Mouse (Mus musculus): Measurements from ENCODE around the gene Zscan18. TPM values are rescaled to one million over a fixed set of nuclear protein-coding genes. Genes with fewer than 3 reads are reported as not detected.
A peak's percentile ranks its signal among the peaks of the same experiment; 100 is the strongest.
"Not testable (repeated sequence)": the region's sequence is repeated elsewhere in the genome, so short reads cannot be mapped to it uniquely, and the experiment has no call there.

The Zscan18 gene
- 0.48 and 0.75 TPM in 2 replicates for polyA plus RNA-seq (2015; fragmentation: Nextera tagmentation; extraction: Ambion mirVana)

DNA sequence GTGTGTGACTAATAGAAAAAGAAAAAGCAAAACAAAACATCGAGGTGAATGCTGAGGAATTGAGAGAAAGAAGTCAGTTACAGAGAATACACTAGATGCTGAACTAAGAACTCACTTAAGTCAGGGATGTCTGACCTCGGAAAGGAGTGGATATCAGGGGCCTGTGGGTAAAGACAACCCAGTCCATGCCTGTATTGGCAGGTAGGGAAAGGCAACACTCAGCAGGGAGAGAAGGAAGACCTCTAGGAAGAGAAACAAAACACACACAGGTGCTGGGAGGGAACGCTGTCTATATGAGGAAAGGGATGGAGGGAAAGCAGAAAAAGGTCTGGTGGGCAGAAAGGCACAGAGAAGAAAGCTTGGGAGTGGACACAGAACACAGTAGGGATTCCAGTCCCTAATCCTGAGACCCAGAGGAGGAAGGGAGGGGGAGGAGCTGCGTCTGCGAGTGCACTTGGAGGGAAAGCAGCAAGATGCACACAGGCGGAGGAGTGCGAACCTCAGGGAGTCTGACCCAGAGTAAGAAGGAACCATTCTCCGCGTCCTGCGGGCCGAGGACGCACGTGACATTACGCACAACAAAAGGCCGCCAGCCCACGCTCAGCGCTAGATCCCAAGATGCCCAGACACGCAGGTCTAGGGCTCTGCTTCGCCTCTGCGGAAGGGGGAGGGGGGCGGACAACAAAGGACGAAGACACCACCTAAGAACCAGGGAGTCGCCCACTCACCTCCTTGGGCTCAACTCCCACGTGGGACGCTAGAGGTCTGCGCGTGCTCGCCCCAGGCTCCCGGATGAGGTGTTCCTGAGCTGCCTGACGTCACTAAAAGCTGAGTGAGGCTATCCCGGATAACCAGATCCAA, at the start of gene Zscan18:
Gene Zscan18, minus strand, starts transcription at position 770 of the 861 bp plus-strand sequence.
- peaks cover 12% of the 10 kb centered on the region for H3K36me3 ChIP-seq
- ATAC-seq (ENCODE audit: low read depth) (peak; percentile 84), DNase-seq (peak; percentile 53)
- H3K9me3 ChIP-seq (replicated peaks): no peaks in the 10 kb centered on the region
- peak within 1 kb of the TSS; percentile 77 for H3K4me2 ChIP-seq
- H3K4me1 ChIP-seq (replicated peaks): peaks cover 13% of the 10 kb centered on the region
- H3K4me3 ChIP-seq (replicated peaks): peak within 1 kb of the TSS; percentile 52
- peak within 1 kb of the TSS; percentile 48 for H3K9ac ChIP-seq
- no peak within 1 kb of the TSS for H3K27ac ChIP-seq
- WGBS (ENCODE audit: insufficient replicate concordance): 5% methylated on average over 31 of the region's 31 CpGs
- H3K27me3 ChIP-seq: no peaks in the 10 kb centered on the region

DNA sequence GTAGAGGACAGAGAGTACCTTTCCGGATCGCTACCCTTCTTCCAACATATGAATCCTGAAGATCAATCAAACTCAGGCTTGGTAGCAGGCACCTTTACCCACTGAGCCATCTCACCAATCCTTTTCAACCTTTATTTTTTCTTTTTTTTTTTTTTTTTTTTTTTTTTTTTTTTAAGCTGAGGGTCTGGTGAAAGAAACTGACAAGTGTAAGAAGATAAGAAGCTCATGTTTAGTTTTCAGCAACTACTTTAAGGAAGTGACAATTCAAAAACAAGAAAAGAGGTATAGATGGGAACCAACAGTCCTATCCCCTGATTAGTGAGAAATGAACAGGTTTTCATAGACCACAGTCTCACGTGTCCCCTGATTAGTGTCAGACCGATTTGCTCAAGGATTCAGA, 32.3 kb upstream of the Zscan18 start:
- WGBS (ENCODE audit: insufficient replicate concordance): 67% methylated on average over 4 of the region's 4 CpGs
- H3K27me3 ChIP-seq: no peaks in the 10 kb centered on the region
- H3K36me3 ChIP-seq: peaks cover 43% of the 10 kb centered on the region
- ATAC-seq (ENCODE audit: low read depth) (no peak), DNase-seq (no peak)
- peak overlapping the region; percentile 88 for H3K4me2 ChIP-seq
- no peaks in the 10 kb centered on the region for H3K9me3 ChIP-seq (replicated peaks)
- H3K4me3 ChIP-seq (replicated peaks): peak overlapping the region; percentile 75
- H3K9ac ChIP-seq: peak overlapping the region; percentile 77
- H3K27ac ChIP-seq: no peak overlapping the region
- peaks cover 18% of the 10 kb centered on the region for H3K4me1 ChIP-seq (replicated peaks)

GRCm38 (mm10) chr7:12835193-12835671, 31.8 kb upstream of the Zscan18 start:
- H3K9ac ChIP-seq: peak overlapping the region; percentile 77
- H3K27ac ChIP-seq: peak overlapping the region; percentile 35
- H3K4me3 ChIP-seq (replicated peaks): peak overlapping the region; percentile 75
- DNase-seq (no peak), ATAC-seq (ENCODE audit: low read depth) (peak; percentile 12)
- 26% methylated on average over 13 of the region's 13 CpGs for WGBS (ENCODE audit: insufficient replicate concordance)
- peak overlapping the region; percentile 88 for H3K4me2 ChIP-seq
- no peaks in the 10 kb centered on the region for H3K27me3 ChIP-seq
- H3K36me3 ChIP-seq: peaks cover 37% of the 10 kb centered on the region
- no peaks in the 10 kb centered on the region for H3K9me3 ChIP-seq (replicated peaks)
- H3K4me1 ChIP-seq (replicated peaks): peaks cover 18% of the 10 kb centered on the region

DNA sequence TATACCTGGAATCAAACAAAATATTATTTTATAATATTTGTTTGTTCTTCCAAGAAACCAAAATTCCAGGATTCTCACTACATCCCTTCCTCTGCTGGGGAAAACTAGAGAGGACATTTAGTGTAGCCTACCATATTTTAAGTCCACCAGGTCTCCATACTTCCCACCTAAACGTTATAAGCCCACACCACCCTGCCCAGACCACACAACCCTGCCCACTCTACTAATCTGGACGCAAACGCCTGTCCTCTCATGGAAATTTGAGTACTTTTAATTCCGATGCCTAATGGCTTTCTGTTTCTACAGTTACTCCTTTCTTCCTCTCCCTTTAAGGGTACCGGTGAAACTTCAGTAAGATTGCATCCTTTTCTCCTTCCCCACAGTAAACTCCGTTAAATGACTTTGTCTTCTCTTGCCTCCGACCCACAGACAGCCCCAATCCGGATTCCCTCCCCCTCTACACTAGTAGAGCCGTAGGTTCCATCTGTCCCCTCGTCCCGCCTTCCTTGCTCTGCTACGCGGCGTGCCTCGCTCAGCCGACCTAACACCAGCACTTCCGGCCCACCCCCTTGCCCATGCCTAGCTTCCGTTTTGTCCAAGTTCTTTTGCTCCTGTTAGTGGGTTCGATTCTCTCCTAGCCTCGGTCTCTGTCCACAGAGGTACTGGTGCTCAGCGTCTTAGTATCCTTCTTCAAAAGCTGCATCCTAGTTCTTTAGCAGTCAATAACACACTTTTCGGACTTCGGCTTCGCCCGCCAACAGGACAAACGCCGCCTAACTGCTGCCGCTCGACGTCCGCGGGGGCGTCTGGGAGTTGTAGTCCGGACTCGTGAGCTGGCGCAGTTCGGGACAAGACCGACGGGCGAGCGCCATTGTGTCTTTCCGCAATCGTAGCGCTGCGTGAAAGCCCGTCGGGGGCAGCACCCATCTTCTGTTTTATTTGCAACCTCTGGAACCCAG, 31.0 kb upstream of the Zscan18 start, which contains the start of gene Zfp110:
Gene Zfp110, plus strand, starts transcription at position 600 of the 959 bp plus-strand sequence.
- DNase-seq (peak; percentile 84), ATAC-seq (ENCODE audit: low read depth) (peak; percentile 99)
- H3K27ac ChIP-seq: peak within 1 kb of the TSS; percentile 35
- no peaks in the 10 kb centered on the region for H3K9me3 ChIP-seq (replicated peaks)
- WGBS (ENCODE audit: insufficient replicate concordance): 2% methylated on average over 47 of the region's 47 CpGs
- H3K9ac ChIP-seq: peak within 1 kb of the TSS; percentile 77
- H3K4me2 ChIP-seq: peak within 1 kb of the TSS; percentile 88
- H3K4me3 ChIP-seq (replicated peaks): peak within 1 kb of the TSS; percentile 75
- peaks cover 31% of the 10 kb centered on the region for H3K36me3 ChIP-seq
- H3K27me3 ChIP-seq: no peaks in the 10 kb centered on the region
- H3K4me1 ChIP-seq (replicated peaks): peaks cover 18% of the 10 kb centered on the region

DNA sequence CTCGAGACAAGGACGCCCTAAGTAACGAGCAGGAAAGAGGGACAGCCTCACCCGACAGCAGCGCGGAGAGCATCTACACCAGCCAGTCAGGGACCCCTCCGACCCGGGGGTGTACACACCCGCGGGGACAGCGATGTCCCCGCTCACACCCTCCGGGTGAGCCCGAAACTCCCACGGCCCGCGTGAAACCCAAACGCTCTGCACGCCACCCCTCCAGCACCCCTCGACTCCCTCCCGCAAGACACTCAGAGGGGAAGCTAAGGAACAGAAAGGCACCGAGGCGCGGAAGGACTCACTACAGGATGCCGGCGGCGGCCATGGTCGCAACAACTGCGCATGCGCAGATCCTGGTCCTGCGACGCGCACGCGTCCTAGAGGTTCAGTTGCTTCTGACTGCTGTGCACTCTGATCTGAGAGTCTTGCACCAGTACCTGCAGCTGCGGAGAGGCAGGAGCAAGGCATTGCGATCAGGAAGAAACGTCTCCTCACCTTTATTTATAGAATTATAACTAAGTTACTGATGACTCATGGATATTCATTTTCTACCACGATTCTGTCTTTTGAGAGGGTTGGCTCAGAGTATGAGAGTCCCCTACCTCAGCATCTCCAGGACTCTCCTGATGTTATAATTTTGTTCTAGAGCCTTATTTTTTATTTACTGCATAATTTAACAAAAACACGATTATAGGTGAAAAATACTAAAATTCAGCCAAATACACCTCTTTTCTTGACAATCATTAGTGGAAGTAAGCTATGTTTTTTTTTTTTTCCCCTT, 15.3 kb upstream of the Zscan18 start, which contains the start of gene Zfp329:
Gene Zfp329, minus strand, starts transcription at position 338 of the 775 bp plus-strand sequence.
- WGBS (ENCODE audit: insufficient replicate concordance): under 1% methylated on average over 40 of the region's 40 CpGs
- ATAC-seq (ENCODE audit: low read depth) (peak; percentile 99), DNase-seq (peak; percentile 85)
- peaks cover 12% of the 10 kb centered on the region for H3K36me3 ChIP-seq
- H3K27ac ChIP-seq: no peak within 1 kb of the TSS
- no peaks in the 10 kb centered on the region; the same call in none of the 2 replicates for H3K9me3 ChIP-seq (replicated peaks)
- peak within 1 kb of the TSS; percentile 81 for H3K4me3 ChIP-seq (replicated peaks)
- peak within 1 kb of the TSS; percentile 80 for H3K9ac ChIP-seq
- peaks cover 9% of the 10 kb centered on the region for H3K4me1 ChIP-seq (replicated peaks)
- H3K4me2 ChIP-seq: peak within 1 kb of the TSS; percentile 73
- no peaks in the 10 kb centered on the region for H3K27me3 ChIP-seq

DNA sequence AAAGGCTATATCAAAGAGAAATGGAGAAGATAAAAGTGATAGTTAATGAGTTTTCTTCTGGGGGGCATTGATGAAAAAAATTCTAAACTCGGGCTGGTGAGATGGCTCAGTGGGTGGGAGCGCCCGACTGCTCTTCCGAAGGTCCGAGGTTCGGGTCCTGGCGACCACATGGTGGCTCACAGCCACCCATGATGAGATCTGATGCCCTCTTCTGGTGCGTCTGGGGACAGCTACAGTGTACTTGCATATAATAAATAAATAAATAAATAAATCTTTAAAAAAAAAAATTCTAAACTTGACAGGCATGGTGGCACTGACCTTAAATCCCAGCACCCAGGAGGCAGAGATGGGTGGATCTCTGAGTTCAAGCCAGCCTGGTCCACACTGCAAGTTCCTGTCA, 12.1 kb upstream of the Zscan18 start:
- Histone ChIP-seq H3K9me3 (replicated peaks) (peaks cover 13% of the 10 kb centered on the region), H3K4me1 (replicated peaks) (peaks cover 9% of the 10 kb centered on the region), H3K9ac (no peak overlapping the region), H3K4me3 (replicated peaks) (no peak overlapping the region), H3K27me3 (no peaks in the 10 kb centered on the region), H3K27ac (no peak overlapping the region), H3K4me2 (no peak overlapping the region), H3K36me3 (peaks cover 38% of the 10 kb centered on the region)
- no peak for DNase-seq
- no peak for ATAC-seq (ENCODE audit: low read depth)
- WGBS (ENCODE audit: insufficient replicate concordance): 84% methylated on average over 8 of the region's 8 CpGs

DNA sequence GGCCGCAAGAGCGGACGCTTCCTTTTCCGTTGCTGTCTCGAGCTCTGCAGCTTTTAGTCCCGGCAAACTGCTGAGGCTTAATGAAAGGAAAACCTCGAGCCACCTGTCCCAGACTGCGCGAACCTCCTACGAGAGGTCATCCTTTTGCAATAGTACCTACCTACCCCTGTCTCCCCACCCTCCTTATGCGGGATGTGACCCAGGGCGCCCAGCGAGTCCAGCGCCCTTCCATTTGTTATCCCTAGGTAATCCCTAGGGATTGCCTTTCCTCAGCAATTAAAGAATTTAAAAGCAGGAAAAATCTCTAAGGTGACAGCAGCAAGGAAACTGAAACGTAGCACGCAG, 264 bp upstream of the Zscan18 start:
- Histone ChIP-seq H3K9ac (peak overlapping the region; percentile 48; the same call in 1 of the 2 replicates), H3K36me3 (peaks cover 18% of the 10 kb centered on the region), H3K27me3 (no peaks in the 10 kb centered on the region), H3K27ac (no peak overlapping the region), H3K4me3 (replicated peaks) (peak overlapping the region; percentile 52), H3K9me3 (replicated peaks) (no peaks in the 10 kb centered on the region), H3K4me2 (peak overlapping the region; percentile 77), H3K4me1 (replicated peaks) (peaks cover 13% of the 10 kb centered on the region)
- WGBS (ENCODE audit: insufficient replicate concordance): under 1% methylated on average over 16 of the region's 16 CpGs
- no peak for DNase-seq
- peak; percentile 75; the same call in 1 of the 2 replicates for ATAC-seq (ENCODE audit: low read depth)

DNA sequence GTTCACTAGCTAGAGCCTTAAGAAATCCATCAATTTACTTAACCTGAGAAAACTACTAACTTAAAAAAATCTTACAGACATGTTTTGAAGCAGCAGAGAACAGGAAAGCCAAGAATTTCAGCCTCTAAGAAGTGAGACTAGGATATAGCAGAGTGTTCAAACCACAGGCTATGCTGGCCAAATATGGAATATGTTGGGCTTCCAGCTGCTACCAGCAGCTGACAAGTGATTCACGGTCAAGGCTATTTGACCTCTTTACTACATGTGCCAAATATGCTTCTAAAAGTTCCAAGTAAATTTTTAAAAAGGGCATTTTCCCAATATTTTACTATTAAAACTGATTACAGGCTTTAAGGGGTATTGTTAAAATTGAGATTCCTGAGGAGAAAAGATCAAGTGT, 3.9 kb downstream of the Zscan18 start:
- Histone ChIP-seq H3K4me2 (no peak overlapping the region), H3K4me3 (replicated peaks) (no peak overlapping the region), H3K9me3 (replicated peaks) (no peaks in the 10 kb centered on the region), H3K27ac (no peak overlapping the region), H3K36me3 (peaks cover 6% of the 10 kb centered on the region; the same call in 1 of the 2 replicates), H3K9ac (no peak overlapping the region), H3K4me1 (replicated peaks) (peaks cover 13% of the 10 kb centered on the region), H3K27me3 (no peaks in the 10 kb centered on the region)
- 63% methylated on average over 1 of the region's 1 CpGs for WGBS (ENCODE audit: insufficient replicate concordance)
- DNase-seq (no peak), ATAC-seq (ENCODE audit: low read depth) (no peak)

- DNase-seq: no peak
- 60% methylated on average over 2 of the region's 2 CpGs for WGBS (ENCODE audit: insufficient replicate concordance)
- Histone ChIP-seq H3K9me3 (replicated peaks) (no peaks in the 10 kb centered on the region), H3K4me3 (replicated peaks) (no peak overlapping the region), H3K27ac (no peak overlapping the region), H3K36me3 (peaks cover 6% of the 10 kb centered on the region; the same call in 1 of the 2 replicates), H3K4me2 (no peak overlapping the region), H3K9ac (no peak overlapping the region), H3K4me1 (replicated peaks) (peaks cover 2% of the 10 kb centered on the region), H3K27me3 (no peaks in the 10 kb centered on the region)
- no peak for ATAC-seq (ENCODE audit: low read depth)
Measured at GRCm38 (mm10) chr7:12797971-12798370, 5.5 kb downstream of the Zscan18 start.

DNA sequence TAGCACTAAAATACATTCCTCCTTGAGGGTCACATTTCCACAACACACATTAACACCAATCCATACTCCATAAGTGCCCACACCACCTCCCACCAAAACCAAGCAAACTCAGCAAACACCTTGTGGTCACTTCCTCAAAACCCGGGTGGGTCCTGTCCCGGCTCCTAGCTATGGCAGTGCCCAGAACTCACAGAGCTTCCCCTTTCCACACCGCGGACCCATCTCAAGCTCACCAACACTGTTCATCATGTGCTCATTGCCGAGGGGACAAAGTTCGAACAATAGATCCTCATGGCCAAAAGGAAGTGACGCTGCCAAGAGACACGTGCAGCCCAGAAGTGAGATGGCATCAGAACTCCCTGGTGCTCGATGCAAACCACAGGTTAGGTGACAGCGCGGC, 10.8 kb downstream of the Zscan18 start:
- 54% methylated on average over 11 of the region's 11 CpGs for WGBS (ENCODE audit: insufficient replicate concordance)
- H3K4me3 ChIP-seq (replicated peaks); H3K9ac ChIP-seq; H3K4me1 ChIP-seq (replicated peaks); H3K9me3 ChIP-seq (replicated peaks); DNase-seq; H3K27me3 ChIP-seq; ATAC-seq (ENCODE audit: low read depth); H3K36me3 ChIP-seq; H3K27ac ChIP-seq; H3K4me2 ChIP-seq: not testable (repeated sequence)
